Mouse (Mus musculus): ENCODE results near the gene Mob3b. TPM values are rescaled to one million over a fixed set of nuclear protein-coding genes. Genes with fewer than 3 reads are reported as not detected.
A peak's percentile ranks its signal among the peaks of the same experiment; 100 is the strongest.

The Mob3b gene
- polyA plus RNA-seq, 1 experiment from 2014 or later: 11.1 TPM

DNA sequence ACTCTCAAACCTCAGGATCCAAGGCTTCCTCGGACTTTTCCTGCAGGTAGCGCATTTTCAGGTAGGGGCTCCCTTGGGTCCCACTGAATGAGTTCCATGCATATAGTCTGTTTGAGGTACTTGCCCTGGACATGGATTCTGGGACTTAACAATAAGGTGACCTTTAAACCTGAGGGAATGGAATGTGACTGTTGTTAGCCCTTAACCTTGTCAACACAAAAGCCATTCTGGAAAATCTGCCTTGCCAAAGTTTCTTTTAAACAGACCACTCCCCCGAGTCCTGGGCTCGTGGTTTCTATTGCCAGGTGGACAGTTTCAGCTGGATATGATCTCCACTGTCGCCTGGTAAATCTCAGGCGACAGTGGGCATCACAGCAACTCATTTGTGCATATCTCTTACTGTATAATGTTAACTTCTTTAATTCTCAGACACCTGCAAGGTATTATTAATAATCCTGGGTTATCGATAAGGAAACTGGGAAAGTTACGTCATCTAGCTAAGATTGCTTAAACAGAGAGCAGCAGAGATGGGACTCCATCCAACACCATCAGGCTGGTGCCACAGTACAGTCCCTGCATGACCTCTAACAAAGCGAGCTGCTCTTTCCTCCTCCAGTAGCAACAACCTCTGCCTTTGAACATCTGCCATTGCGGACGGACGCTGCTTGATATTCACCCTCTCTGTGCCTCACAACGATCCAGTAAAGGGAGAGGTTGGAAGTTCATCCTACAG is 43.6 kb downstream of the Mob3b start:
- H3K4me1 ChIP-seq: peaks cover 7% of the 10 kb centered on the region; the same call in 1 of the 2 replicates
- H3K36me3 ChIP-seq: no peaks in the 10 kb centered on the region
- 71% methylated on average over 13 of the region's 13 CpGs for WGBS
- no peak for ATAC-seq (ENCODE audit: insufficient number of reproducible peaks, low FRiP score, low TSS enrichment, low read depth)
- no peak overlapping the region for H3K9ac ChIP-seq
- H3K9me3 ChIP-seq (replicated peaks): no peaks in the 10 kb centered on the region
- H3K27me3 ChIP-seq: no peaks in the 10 kb centered on the region
- H3K4me2 ChIP-seq (replicated peaks): no peak overlapping the region
- H3K27ac ChIP-seq (replicated peaks): no peak overlapping the region
- no peak overlapping the region for H3K4me3 ChIP-seq (replicated peaks)

DNA sequence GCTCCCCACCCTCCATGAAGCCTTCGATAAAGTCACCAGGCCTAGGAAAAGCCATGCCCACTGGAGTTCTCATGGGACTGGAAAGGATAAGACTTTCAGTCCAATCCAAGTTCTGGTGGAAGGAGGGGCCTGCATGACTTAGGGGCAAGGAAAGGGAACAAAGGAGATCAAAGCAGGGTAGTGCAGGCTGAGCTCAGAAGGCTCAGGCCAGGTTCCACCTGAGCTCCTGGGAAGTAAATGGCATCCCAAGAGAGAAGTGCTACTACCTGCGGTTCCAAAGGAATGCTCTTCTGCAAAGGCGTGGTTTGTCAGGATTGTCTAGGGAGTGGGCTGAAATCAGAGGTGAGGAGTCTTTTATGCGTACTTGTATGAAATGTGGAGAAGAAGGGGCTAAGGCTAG is 44.8 kb downstream of the Mob3b start:
- Histone ChIP-seq H3K36me3 (no peaks in the 10 kb centered on the region), H3K27me3 (no peaks in the 10 kb centered on the region), H3K4me1 (peaks cover 7% of the 10 kb centered on the region; the same call in 1 of the 2 replicates), H3K4me2 (replicated peaks) (no peak overlapping the region), H3K9ac (no peak overlapping the region), H3K9me3 (replicated peaks) (no peaks in the 10 kb centered on the region), H3K27ac (replicated peaks) (no peak overlapping the region), H3K4me3 (replicated peaks) (no peak overlapping the region)
- WGBS: 73% methylated on average over 4 of the region's 4 CpGs
- ATAC-seq (ENCODE audit: insufficient number of reproducible peaks, low FRiP score, low TSS enrichment, low read depth): no peak

DNA sequence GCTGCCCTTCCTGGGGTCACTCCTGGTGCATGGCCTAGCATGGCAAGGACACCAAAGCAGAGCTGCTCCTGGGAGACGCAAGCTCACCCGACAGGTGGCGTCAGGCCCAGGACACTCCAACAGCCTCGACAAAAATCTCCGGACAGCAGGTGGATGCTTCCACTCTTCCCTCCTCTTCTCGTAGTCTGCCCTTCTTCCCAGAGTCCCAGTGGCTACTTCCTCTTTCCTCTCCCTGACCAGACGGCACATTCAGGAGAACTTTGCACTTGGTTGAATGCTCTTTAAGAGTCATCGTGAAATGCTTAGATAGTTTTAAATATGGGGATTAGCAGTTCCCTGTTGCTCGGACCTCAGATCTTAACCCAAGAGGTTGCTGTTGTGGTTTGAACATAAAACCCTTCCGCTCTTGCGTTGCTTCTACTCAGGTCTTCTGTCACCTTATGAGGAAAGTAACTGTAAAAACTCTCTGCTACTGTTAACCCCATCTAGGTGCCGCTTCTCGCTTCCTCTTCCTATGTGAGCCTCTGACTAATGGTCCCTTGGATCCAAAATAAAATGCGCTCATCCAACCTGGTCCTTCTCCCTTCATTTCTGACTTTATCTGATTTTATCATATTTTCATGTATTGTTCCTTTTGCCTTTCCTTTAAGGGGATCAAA is 52.0 kb downstream of the Mob3b start:
- Histone ChIP-seq H3K4me3 (replicated peaks) (no peak overlapping the region), H3K4me1 (peaks cover 9% of the 10 kb centered on the region), H3K27ac (replicated peaks) (no peak overlapping the region), H3K9me3 (replicated peaks) (no peaks in the 10 kb centered on the region), H3K4me2 (replicated peaks) (no peak overlapping the region), H3K9ac (no peak overlapping the region), H3K27me3 (no peaks in the 10 kb centered on the region), H3K36me3 (no peaks in the 10 kb centered on the region)
- no peak for ATAC-seq (ENCODE audit: insufficient number of reproducible peaks, low FRiP score, low TSS enrichment, low read depth)
- 76% methylated on average over 14 of the region's 14 CpGs for WGBS

DNA sequence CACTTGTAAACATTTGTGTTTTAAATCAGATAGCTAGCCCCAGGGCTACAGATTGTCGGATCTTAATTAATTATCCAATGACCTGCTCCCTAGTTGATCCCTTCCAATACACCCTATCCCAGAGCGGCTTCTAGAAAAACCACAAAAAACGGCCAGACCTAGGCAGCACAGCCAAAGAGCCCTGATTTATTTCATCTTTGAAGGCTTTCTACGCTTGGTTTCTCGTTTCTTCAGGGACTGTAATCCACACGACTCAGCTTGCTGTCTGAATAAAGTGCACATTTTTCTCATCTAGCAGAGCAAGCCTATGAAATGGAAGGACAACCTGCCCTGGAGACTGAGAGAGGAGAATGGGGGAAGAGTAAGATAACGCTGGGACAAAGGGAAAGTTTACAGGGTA is 56.1 kb downstream of the Mob3b start:
- no peaks in the 10 kb centered on the region for H3K27me3 ChIP-seq
- H3K36me3 ChIP-seq: no peaks in the 10 kb centered on the region
- no peak overlapping the region for H3K4me2 ChIP-seq (replicated peaks)
- H3K9me3 ChIP-seq (replicated peaks): no peaks in the 10 kb centered on the region
- no peak for ATAC-seq (ENCODE audit: insufficient number of reproducible peaks, low FRiP score, low TSS enrichment, low read depth)
- peaks cover 28% of the 10 kb centered on the region for H3K4me1 ChIP-seq
- H3K4me3 ChIP-seq (replicated peaks): no peak overlapping the region
- H3K9ac ChIP-seq: no peak overlapping the region
- H3K27ac ChIP-seq (replicated peaks): no peak overlapping the region
- 24% methylated on average over 7 of the region's 7 CpGs for WGBS

- Histone ChIP-seq H3K27ac (replicated peaks) (peak overlapping the region; percentile 29), H3K9ac (no peak overlapping the region), H3K4me2 (replicated peaks) (peak overlapping the region; percentile 65), H3K27me3 (no peaks in the 10 kb centered on the region), H3K36me3 (no peaks in the 10 kb centered on the region), H3K9me3 (replicated peaks) (no peaks in the 10 kb centered on the region), H3K4me1 (peaks cover 28% of the 10 kb centered on the region), H3K4me3 (replicated peaks) (peak overlapping the region; percentile 39)
- ATAC-seq (ENCODE audit: insufficient number of reproducible peaks, low FRiP score, low TSS enrichment, low read depth): peak; percentile 88
- WGBS: 8% methylated on average over 29 of the region's 29 CpGs
These were observed 57.2 kb downstream of the Mob3b start for GRCm38 (mm10) chr4:35099865-35100780.

DNA sequence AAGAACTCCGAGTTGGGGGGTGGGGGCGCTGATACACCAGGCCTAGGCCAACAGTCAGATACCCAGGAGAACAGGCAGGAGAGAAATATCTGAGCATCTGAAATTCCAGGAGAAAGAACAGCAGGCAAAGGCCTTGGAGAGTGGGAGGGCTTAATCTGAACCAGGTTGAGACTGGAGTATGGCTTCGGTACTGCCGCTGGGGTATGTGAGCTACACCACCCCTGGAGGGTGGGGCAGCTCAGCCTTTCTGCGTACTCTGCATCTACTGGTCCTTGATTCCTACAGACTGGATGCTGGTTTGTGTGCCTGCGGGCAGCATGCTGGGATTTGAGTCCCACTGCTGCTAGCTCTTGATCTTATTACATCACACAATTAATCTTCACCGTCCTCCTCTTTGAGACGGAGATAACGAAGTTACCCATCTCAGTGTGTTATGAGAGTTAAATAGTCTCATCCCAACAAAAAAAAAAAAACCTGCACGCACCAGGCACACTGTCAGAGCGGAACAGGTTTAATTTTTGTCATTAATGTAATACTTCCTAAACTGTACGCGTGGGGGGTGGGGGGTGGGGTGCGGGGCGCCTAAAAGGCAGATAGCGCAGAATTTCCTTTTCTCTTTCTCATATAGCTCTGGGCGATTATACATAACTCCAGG is 57.9 kb downstream of the Mob3b start:
- WGBS: 9% methylated on average over 17 of the region's 17 CpGs
- no peak for ATAC-seq (ENCODE audit: insufficient number of reproducible peaks, low FRiP score, low TSS enrichment, low read depth)
- H3K36me3 ChIP-seq: no peaks in the 10 kb centered on the region
- no peaks in the 10 kb centered on the region for H3K9me3 ChIP-seq (replicated peaks)
- H3K4me2 ChIP-seq (replicated peaks): peak overlapping the region; percentile 65
- H3K9ac ChIP-seq: no peak overlapping the region
- H3K27me3 ChIP-seq: no peaks in the 10 kb centered on the region
- peak overlapping the region; percentile 29 for H3K27ac ChIP-seq (replicated peaks)
- H3K4me3 ChIP-seq (replicated peaks): peak overlapping the region; percentile 39
- peaks cover 28% of the 10 kb centered on the region for H3K4me1 ChIP-seq

DNA sequence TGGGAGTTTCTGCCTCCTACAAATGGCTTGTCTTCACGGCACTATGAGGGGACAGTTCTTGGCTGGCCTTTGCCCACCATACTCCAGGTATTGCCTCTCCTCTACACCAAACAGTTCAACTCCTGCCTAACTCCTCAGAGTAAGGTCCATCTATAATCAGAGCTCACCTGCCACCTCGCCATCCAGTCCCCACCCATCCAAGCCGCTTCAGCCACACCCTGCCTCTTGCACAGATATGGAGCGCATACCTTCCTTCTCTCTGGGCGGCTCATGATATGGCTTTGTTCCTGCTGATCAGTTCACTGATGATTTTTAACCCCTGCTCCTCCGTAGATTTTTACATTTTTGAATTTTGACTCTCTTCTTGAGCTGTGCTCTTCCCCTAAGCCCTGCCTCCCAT is 58.7 kb downstream of the Mob3b start:
- no peak for ATAC-seq (ENCODE audit: insufficient number of reproducible peaks, low FRiP score, low TSS enrichment, low read depth)
- WGBS: 79% methylated on average over 6 of the region's 6 CpGs
- Histone ChIP-seq H3K4me2 (replicated peaks) (no peak overlapping the region), H3K9ac (no peak overlapping the region), H3K27ac (replicated peaks) (no peak overlapping the region), H3K4me1 (peaks cover 28% of the 10 kb centered on the region), H3K9me3 (replicated peaks) (no peaks in the 10 kb centered on the region), H3K36me3 (no peaks in the 10 kb centered on the region), H3K4me3 (replicated peaks) (no peak overlapping the region), H3K27me3 (no peaks in the 10 kb centered on the region)

DNA sequence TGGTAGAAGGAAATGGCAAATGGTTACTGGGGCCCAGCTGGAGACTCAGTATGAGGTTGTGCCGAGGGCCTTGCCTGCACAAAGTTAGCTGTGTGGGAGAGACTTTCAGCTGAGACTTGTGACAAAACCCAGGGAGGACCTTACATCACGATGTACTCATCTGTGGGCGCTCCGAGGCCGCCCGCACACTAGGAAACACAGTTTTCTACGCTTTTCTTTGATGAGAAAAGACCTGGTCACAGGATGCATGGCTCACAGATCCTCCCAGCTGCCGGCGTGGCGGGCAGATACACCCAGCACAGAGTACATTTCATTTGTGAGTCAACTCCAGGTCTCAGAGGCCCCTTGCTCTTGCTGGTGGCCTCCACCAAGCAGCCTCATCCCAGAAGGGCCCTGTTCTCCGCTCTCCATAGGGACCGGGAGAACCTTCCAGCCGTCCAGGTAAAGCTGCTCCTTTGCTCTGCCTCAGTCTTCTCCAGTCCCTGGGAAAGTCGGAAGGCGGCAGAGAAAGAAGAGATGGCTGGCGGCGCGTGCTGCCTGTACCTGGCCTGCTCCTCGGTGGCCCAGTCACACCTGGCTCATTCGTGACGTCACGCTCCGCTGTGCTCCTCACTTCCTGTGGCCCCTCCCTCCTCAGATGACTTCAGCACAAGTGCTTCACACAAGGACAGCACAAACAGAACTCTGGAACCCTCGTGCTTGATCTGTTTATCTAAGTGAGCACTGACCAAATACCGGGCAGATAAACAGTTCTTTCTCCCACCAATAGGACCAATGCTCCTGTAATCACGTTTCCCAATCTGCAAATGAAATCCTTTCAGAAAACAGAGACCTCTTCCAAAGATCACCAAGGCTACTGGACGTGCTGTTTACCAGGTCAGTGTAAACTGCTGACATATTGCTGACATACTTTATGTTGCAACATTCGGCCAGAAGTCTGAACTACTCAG is 60.8 kb downstream of the Mob3b start:
- Histone ChIP-seq H3K9ac (no peak overlapping the region), H3K27ac (replicated peaks) (no peak overlapping the region), H3K9me3 (replicated peaks) (no peaks in the 10 kb centered on the region), H3K4me1 (peaks cover 28% of the 10 kb centered on the region), H3K4me2 (replicated peaks) (no peak overlapping the region), H3K27me3 (no peaks in the 10 kb centered on the region), H3K36me3 (no peaks in the 10 kb centered on the region), H3K4me3 (replicated peaks) (no peak overlapping the region)
- no peak for ATAC-seq (ENCODE audit: insufficient number of reproducible peaks, low FRiP score, low TSS enrichment, low read depth)
- WGBS: 78% methylated on average over 28 of the region's 28 CpGs

DNA sequence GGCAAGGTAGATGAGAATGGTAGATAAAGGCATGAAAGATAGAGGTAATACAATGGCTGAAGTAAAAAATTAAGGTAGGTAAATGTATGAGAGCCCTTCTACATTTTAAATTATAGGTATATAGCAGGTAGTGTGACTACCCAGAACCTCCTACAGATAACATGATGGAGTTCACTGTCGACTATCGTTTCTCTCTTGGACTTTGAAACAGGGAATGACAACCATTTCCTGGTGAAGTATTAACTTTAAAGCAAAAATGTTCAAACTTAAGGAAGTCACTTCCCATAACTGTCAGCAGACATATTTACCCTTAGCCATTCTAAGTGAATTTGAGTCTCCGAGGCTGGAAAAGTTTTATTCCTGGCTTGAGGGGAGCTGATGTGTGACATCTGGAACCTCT is 64.8 kb downstream of the Mob3b start:
- Histone ChIP-seq H3K4me1 (peaks cover 11% of the 10 kb centered on the region; the same call in 1 of the 2 replicates), H3K9ac (no peak overlapping the region), H3K9me3 (replicated peaks) (no peaks in the 10 kb centered on the region), H3K4me2 (replicated peaks) (no peak overlapping the region), H3K36me3 (no peaks in the 10 kb centered on the region), H3K27me3 (no peaks in the 10 kb centered on the region), H3K4me3 (replicated peaks) (no peak overlapping the region), H3K27ac (replicated peaks) (no peak overlapping the region)
- ATAC-seq (ENCODE audit: insufficient number of reproducible peaks, low FRiP score, low TSS enrichment, low read depth): no peak
- WGBS: 43% methylated on average over 3 of the region's 3 CpGs

DNA sequence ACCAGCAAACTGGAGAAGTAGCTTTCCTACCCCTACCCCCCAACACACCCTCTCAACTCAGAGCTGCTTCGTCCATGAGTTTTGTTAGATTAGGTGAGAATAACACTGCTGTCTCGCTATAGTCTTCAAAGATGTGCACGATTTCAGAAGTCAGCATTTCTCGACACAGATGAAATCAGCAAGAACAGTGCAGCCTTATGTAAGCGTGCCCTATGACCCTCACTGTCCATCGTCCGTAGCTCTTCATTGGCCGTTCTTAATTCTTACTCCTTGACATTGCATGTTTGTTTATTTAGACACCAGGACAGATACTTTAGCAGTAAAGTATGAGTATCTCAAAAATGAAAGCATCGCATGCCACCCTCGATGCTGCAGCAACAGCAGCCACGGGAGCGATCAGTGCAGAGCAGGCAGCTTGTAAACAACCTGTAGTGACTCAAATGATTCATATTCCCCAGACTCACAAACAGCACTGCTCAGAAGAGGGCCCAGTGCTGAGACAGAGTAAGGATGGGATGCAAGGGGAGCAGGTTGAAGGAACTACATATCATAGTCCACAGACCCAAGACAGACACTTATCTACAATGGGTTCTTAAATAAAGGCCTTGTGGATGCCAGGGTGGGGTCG is 66.0 kb downstream of the Mob3b start:
- H3K27ac ChIP-seq (replicated peaks): no peak overlapping the region
- H3K4me3 ChIP-seq (replicated peaks): no peak overlapping the region
- ATAC-seq (ENCODE audit: insufficient number of reproducible peaks, low FRiP score, low TSS enrichment, low read depth): no peak
- H3K4me2 ChIP-seq (replicated peaks): no peak overlapping the region
- H3K4me1 ChIP-seq: peaks cover 11% of the 10 kb centered on the region; the same call in 1 of the 2 replicates
- 83% methylated on average over 13 of the region's 13 CpGs for WGBS
- H3K27me3 ChIP-seq: no peaks in the 10 kb centered on the region
- no peaks in the 10 kb centered on the region for H3K36me3 ChIP-seq
- H3K9me3 ChIP-seq (replicated peaks): no peaks in the 10 kb centered on the region
- no peak overlapping the region for H3K9ac ChIP-seq

Measured in embryonic facial prominence, embryonic 15.5 days (tissue).